Mouse (Mus musculus) spleen, adult 2 months (tissue): ENCODE results near the gene Trabd2b.

Experiments used
- CTCF ChIP-seq: fragments of 200-500 bp; IDR thresholded peaks from 2 replicates; pipeline ENCODE4 v1.5.1; 2011; ENCODE audit warnings: mild to moderate bottlenecking, inconsistent platforms; ENCODE audit not compliant: insufficient read depth, insufficient read length, insufficient replicate concordance; ENCODE audit errors: extremely low read depth
- POLR2A ChIP-seq: fragments of 200-500 bp; IDR thresholded peaks from 2 replicates; pipeline ENCODE4 v1.6.1; 2011; ENCODE audit warnings: low read depth, low read length, inconsistent platforms

GRCm38 (mm10) chr4:114624114-114624910 lies 217.8 kb downstream of the Trabd2b start:
- TF ChIP-seq POLR2A (no peak), CTCF (no peak)
